In genomic region chrX:8288621-8289020, GRCm38 (mm10) we compare ENCODE assay signal across 11 mouse cellular contexts. TPM values are rescaled to one million over a fixed set of nuclear protein-coding genes. Genes with fewer than 3 reads are reported as not detected.
"Had no signal": no experiment of that assay in that cellular context is flagged by ENCODE, and none has a peak within 500 bp of the region (broad histone marks: within the 10 kb centered on the region; RNA-seq: fewer than 3 reads in every experiment).

No protein-coding gene starts in this region.

- ATAC-seq: midbrain, embryonic 13.5 days; midbrain, embryonic 16.5 days had no signal

- DNase-seq: lung, adult 18-20 months; lung, embryonic 14.5 days; lung, postnatal 10 days; lung, postnatal 4 days; right cerebral cortex, postnatal 14 days; thymus, adult 2 months; thymus, postnatal 25 days; thymus, postnatal 4 days had no signal

RNA-seq across cellular contexts. Expression of gene Slc38a5, which starts 17.7 kb away (rescaled TPM):
- total RNA-seq: neutrophil, adult 5-6 weeks had no signal

RNA-seq across cellular contexts. Expression of gene Ssxb10, which starts 38.6 kb away (rescaled TPM):
- total RNA-seq: neutrophil, adult 5-6 weeks had no signal
